Comparison of ENCODE assay signal across 23 mouse cellular contexts in the genomic region with DNA sequence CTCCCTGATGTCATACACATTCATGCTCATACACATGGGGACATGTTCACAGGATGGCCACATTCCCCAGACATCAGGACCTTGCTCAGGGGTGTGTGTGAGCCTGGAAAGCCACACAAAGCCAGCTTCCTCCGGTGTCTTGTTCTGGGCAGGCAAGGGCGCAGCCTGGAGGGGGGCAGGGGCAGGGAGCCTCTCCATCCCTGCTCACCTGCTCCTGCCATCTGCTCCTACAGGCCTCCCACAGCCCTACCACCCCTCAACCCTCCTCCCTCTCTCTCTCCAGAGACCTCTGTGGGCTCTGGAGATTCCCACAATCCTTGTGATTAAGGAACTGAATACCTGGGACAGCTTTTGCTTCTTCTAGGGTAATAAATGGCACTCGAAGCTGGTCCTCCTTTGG. TPM values are rescaled to one million over a fixed set of nuclear protein-coding genes. Genes with fewer than 3 reads are reported as not detected.
DNase-seq lines count a peak whose midpoint lies in the region; ATAC-seq lines count a peak whose summit lies in the region.
"Had no signal": no experiment of that assay in that cellular context is flagged by ENCODE, and none has a peak within 500 bp of the region (broad histone marks: within the 10 kb centered on the region; RNA-seq: fewer than 3 reads in every experiment).

No protein-coding gene starts in this region.

- H3K36me3 ChIP-seq in embryonic facial prominence, embryonic 14.5 days (ENCODE audit: control insufficient read depth, insufficient read depth, low read length), result no peaks in the 10 kb centered on the region
- no peaks in the 10 kb centered on the region for H3K36me3 ChIP-seq in embryonic facial prominence, embryonic 10.5 days (replicated peaks)
- H3K36me3 ChIP-seq in forebrain, embryonic 10.5 days (replicated peaks), result no peaks in the 10 kb centered on the region
- H3K36me3 ChIP-seq in forebrain, embryonic 13.5 days (ENCODE audit: poor library complexity, severe bottlenecking), result no peaks in the 10 kb centered on the region
- H3K36me3 ChIP-seq in hindbrain, embryonic 10.5 days, result no peaks in the 10 kb centered on the region
- no peaks in the 10 kb centered on the region for H3K36me3 ChIP-seq in hindbrain, embryonic 13.5 days
- no peaks in the 10 kb centered on the region for H3K36me3 ChIP-seq in embryonic facial prominence, embryonic 15.5 days
- H3K36me3 ChIP-seq: G1E had no signal

- H3K27ac ChIP-seq in embryonic facial prominence, embryonic 14.5 days (replicated peaks; ENCODE audit: low read depth, low read length), result no peak overlapping the region
- H3K27ac ChIP-seq in embryonic facial prominence, embryonic 10.5 days (replicated peaks), result no peak overlapping the region
- H3K27ac ChIP-seq in forebrain, embryonic 10.5 days, result peak overlapping the region; percentile 35; the same call in 1 of the 2 replicates
- no peak overlapping the region for H3K27ac ChIP-seq in forebrain, embryonic 13.5 days
- peak overlapping the region; percentile 31; the same call in 1 of the 2 replicates for H3K27ac ChIP-seq in hindbrain, embryonic 10.5 days
- H3K27ac ChIP-seq in hindbrain, embryonic 13.5 days, result no peak overlapping the region
- no peak overlapping the region for H3K27ac ChIP-seq in embryonic facial prominence, embryonic 15.5 days (replicated peaks)

- no peaks in the 10 kb centered on the region for H3K4me1 ChIP-seq in embryonic facial prominence, embryonic 14.5 days (ENCODE audit: control insufficient read depth, insufficient read depth, low read length)
- peaks cover 8% of the 10 kb centered on the region for H3K4me1 ChIP-seq in embryonic facial prominence, embryonic 10.5 days
- H3K4me1 ChIP-seq in forebrain, embryonic 10.5 days, result 0 out of 2 replicates have a peak, but pooled peaks cover 3% of the 10 kb centered on the region
- H3K4me1 ChIP-seq in forebrain, embryonic 13.5 days, result no peaks in the 10 kb centered on the region
- H3K4me1 ChIP-seq in hindbrain, embryonic 10.5 days (replicated peaks), result no peaks in the 10 kb centered on the region; the same call in 1 of the 2 replicates
- H3K4me1 ChIP-seq in hindbrain, embryonic 13.5 days (replicated peaks), result no peaks in the 10 kb centered on the region
- 0 out of 2 replicates have a peak, but pooled peaks cover 3% of the 10 kb centered on the region for H3K4me1 ChIP-seq in embryonic facial prominence, embryonic 15.5 days

- H3K4me2 ChIP-seq in embryonic facial prominence, embryonic 14.5 days (ENCODE audit: low read depth, low read length), result no peak overlapping the region
- H3K4me2 ChIP-seq in forebrain, embryonic 13.5 days, result no peak overlapping the region
- no peak overlapping the region for H3K4me2 ChIP-seq in hindbrain, embryonic 13.5 days
- H3K4me2 ChIP-seq in embryonic facial prominence, embryonic 15.5 days (replicated peaks), result no peak overlapping the region

- H3K9ac ChIP-seq in embryonic facial prominence, embryonic 14.5 days (ENCODE audit: low read depth, low read length), result no peak overlapping the region
- no peak overlapping the region for H3K9ac ChIP-seq in forebrain, embryonic 13.5 days
- H3K9ac ChIP-seq in hindbrain, embryonic 13.5 days, result no peak overlapping the region
- no peak overlapping the region for H3K9ac ChIP-seq in embryonic facial prominence, embryonic 15.5 days

- no peaks in the 10 kb centered on the region for H3K27me3 ChIP-seq in embryonic facial prominence, embryonic 14.5 days (replicated peaks; ENCODE audit: control insufficient read depth, insufficient read depth, low read length)
- no peaks in the 10 kb centered on the region for H3K27me3 ChIP-seq in embryonic facial prominence, embryonic 10.5 days (replicated peaks; ENCODE audit: low read depth, poor library complexity, severe bottlenecking)
- H3K27me3 ChIP-seq in forebrain, embryonic 10.5 days (ENCODE audit: poor library complexity, severe bottlenecking), result 0 out of 2 replicates have a peak, but pooled peaks cover 3% of the 10 kb centered on the region
- no peaks in the 10 kb centered on the region for H3K27me3 ChIP-seq in forebrain, embryonic 13.5 days
- H3K27me3 ChIP-seq in hindbrain, embryonic 10.5 days (ENCODE audit: insufficient read depth, poor library complexity, severe bottlenecking), result peaks cover 4% of the 10 kb centered on the region; the same call in 1 of the 2 replicates
- 0 out of 2 replicates have a peak, but pooled peaks cover 2% of the 10 kb centered on the region for H3K27me3 ChIP-seq in hindbrain, embryonic 13.5 days
- H3K27me3 ChIP-seq in embryonic facial prominence, embryonic 15.5 days, result no peaks in the 10 kb centered on the region
- H3K27me3 ChIP-seq: Patski had no signal

- WGBS in embryonic facial prominence, embryonic 14.5 days, result 67% methylated on average over 3 of the region's 3 CpGs
- 85% methylated on average over 3 of the region's 3 CpGs for WGBS in embryonic facial prominence, embryonic 10.5 days
- 75% methylated on average over 3 of the region's 3 CpGs for WGBS in forebrain, embryonic 10.5 days
- 72% methylated on average over 3 of the region's 3 CpGs for WGBS in forebrain, embryonic 13.5 days
- 78% methylated on average over 3 of the region's 3 CpGs for WGBS in hindbrain, embryonic 10.5 days
- WGBS in hindbrain, embryonic 13.5 days, result 70% methylated on average over 3 of the region's 3 CpGs
- 69% methylated on average over 3 of the region's 3 CpGs for WGBS in embryonic facial prominence, embryonic 15.5 days

- H3K9me3 ChIP-seq in embryonic facial prominence, embryonic 14.5 days (ENCODE audit: control insufficient read depth, low read length), result no peaks in the 10 kb centered on the region
- no peaks in the 10 kb centered on the region; the same call in 1 of the 2 replicates for H3K9me3 ChIP-seq in embryonic facial prominence, embryonic 10.5 days
- H3K9me3 ChIP-seq in forebrain, embryonic 10.5 days, result no peaks in the 10 kb centered on the region
- no peaks in the 10 kb centered on the region for H3K9me3 ChIP-seq in forebrain, embryonic 13.5 days (replicated peaks)
- H3K9me3 ChIP-seq in hindbrain, embryonic 10.5 days, result no peaks in the 10 kb centered on the region
- H3K9me3 ChIP-seq in hindbrain, embryonic 13.5 days, result 0 out of 2 replicates have a peak, but pooled peaks cover 2% of the 10 kb centered on the region
- no peaks in the 10 kb centered on the region for H3K9me3 ChIP-seq in embryonic facial prominence, embryonic 15.5 days (replicated peaks)
- H3K9me3 ChIP-seq: G1E had no signal

- DNase-seq in embryonic facial prominence, embryonic 14.5 days (ENCODE audit: low spot score), result peak; percentile 10
- no peak for DNase-seq in embryonic facial prominence, embryonic 10.5 days (ENCODE audit: low spot score)
- DNase-seq in forebrain, embryonic 10.5 days (ENCODE audit: extremely low spot score, low spot score), result no peak
- no peak for DNase-seq in hindbrain, embryonic 10.5 days (ENCODE audit: low spot score)
- no peak for DNase-seq in c-Kit-positive CD71-positive TER-119-positive erythroid progenitor cells, embryonic 14.5 days (ENCODE audit: low spot score)
- DNase-seq: adrenal gland, adult 2 months; adrenal gland, adult 8-10 months; adrenal gland, postnatal 10 days; adrenal gland, postnatal 14 days; adrenal gland, postnatal 25 days; adrenal gland, postnatal 36 days; B cell, adult 2 months; cerebellum, adult 11 months; cerebellum, adult 11-12 months; cerebellum, adult 18-20 months had no signal

- ATAC-seq in embryonic facial prominence, embryonic 14.5 days (ENCODE audit: low read depth), result peak; percentile 79; the same call in 1 of the 2 replicates
- no peak for ATAC-seq in forebrain, embryonic 13.5 days
- ATAC-seq in hindbrain, embryonic 13.5 days (ENCODE audit: low FRiP score), result no peak
- ATAC-seq in embryonic facial prominence, embryonic 15.5 days (ENCODE audit: insufficient number of reproducible peaks, low FRiP score, low TSS enrichment, low read depth), result peak; percentile 61; the same call in 1 of the 2 replicates
- ATAC-seq: activated CD4-positive, CD25-positive, alpha-beta regulatory T cell, adult 4 months; CD4-positive, CD25-positive, alpha-beta regulatory T cell, adult 4 months; Patski had no signal

- no peak overlapping the region for H3K4me3 ChIP-seq in embryonic facial prominence, embryonic 14.5 days (ENCODE audit: low read depth, low read length)
- H3K4me3 ChIP-seq in embryonic facial prominence, embryonic 10.5 days, result no peak overlapping the region
- no peak overlapping the region for H3K4me3 ChIP-seq in forebrain, embryonic 10.5 days
- no peak overlapping the region for H3K4me3 ChIP-seq in forebrain, embryonic 13.5 days
- no peak overlapping the region for H3K4me3 ChIP-seq in hindbrain, embryonic 10.5 days
- no peak overlapping the region for H3K4me3 ChIP-seq in hindbrain, embryonic 13.5 days
- H3K4me3 ChIP-seq in embryonic facial prominence, embryonic 15.5 days (replicated peaks), result no peak overlapping the region

RNA-seq across cellular contexts. Expression of gene 1810010D01Rik, which starts 56.1 kb away (rescaled TPM):
- polyA plus RNA-seq in embryonic facial prominence, embryonic 14.5 days (2014; fragmentation: Nextera tagmentation; extraction: Ambion mirVana), result not detected in 2 replicates
- polyA plus RNA-seq in embryonic facial prominence, embryonic 10.5 days (2016; fragmentation: Nextera tagmentation; extraction: Ambion mirVana), result 0.72 TPM in 1 of 2 replicates, not detected in the other
- 0.16 and 0.31 TPM in 2 replicates for polyA plus RNA-seq in forebrain, embryonic 10.5 days (2016; fragmentation: Nextera tagmentation; extraction: Ambion mirVana)
- 0.28 and 0.49 TPM in 2 replicates for polyA plus RNA-seq in forebrain, embryonic 13.5 days (2015; fragmentation: Nextera tagmentation; extraction: Ambion mirVana)
- 0.19 and 0.37 TPM in 2 replicates for polyA plus RNA-seq in hindbrain, embryonic 10.5 days (2016; fragmentation: Nextera tagmentation; extraction: Ambion mirVana)
- polyA plus RNA-seq in hindbrain, embryonic 13.5 days (2015; fragmentation: Nextera tagmentation; extraction: Ambion mirVana), result 0.38 TPM in 1 of 2 replicates, not detected in the other
- 0.19 TPM in 1 of 2 replicates, not detected in the other for polyA plus RNA-seq in embryonic facial prominence, embryonic 15.5 days (2015; fragmentation: Nextera tagmentation; extraction: Ambion mirVana)
- polyA plus RNA-seq: activated CD4-positive, CD25-positive, alpha-beta regulatory T cell, adult 4 months; C2C12; CD4-positive, CD25-positive, alpha-beta regulatory T cell, adult 4 months; G1E; Patski had no signal

Comparison
In these comparisons a context has a peak if more than half of its experiments do, and no peak if none do; other contexts are left out.
1. H3K27ac ChIP-seq: peak in forebrain, embryonic 10.5 days (single experiment) and hindbrain, embryonic 10.5 days (single experiment); none in embryonic facial prominence, embryonic 14.5 days (single experiment), embryonic facial prominence, embryonic 10.5 days (single experiment), forebrain, embryonic 13.5 days (single experiment), hindbrain, embryonic 13.5 days (single experiment) and embryonic facial prominence, embryonic 15.5 days (single experiment).
2. ATAC-seq: peak in embryonic facial prominence, embryonic 14.5 days (single experiment) and embryonic facial prominence, embryonic 15.5 days (single experiment); none in forebrain, embryonic 13.5 days (single experiment) and hindbrain, embryonic 13.5 days (single experiment).